In genomic region chr8:94184357-94184843, GRCm38 (mm10) we compare ENCODE assay signal across 1 mouse cellular context.
TF ChIP-seq lines count a peak whose summit lies in the region.

No protein-coding gene starts in this region.

TF ChIP-seq in CH12.LX, 34 proteins besides CTCF, POLR2A, EP300 and RAD21:
- TF ChIP-seq USF1 (IDR thresholded peaks at IDR 0.05; ENCODE audit: low read depth, low read length) (no peak), TBP (conservative IDR thresholded peaks at IDR 0.05; ENCODE audit: low read depth, low read length) (0 out of 2 replicates have a peak, but pooled peaks have one; percentile 56), RCOR1 (conservative IDR thresholded peaks at IDR 0.05; ENCODE audit: low read depth, low read length) (0 out of 2 replicates have a peak, but pooled peaks have one; percentile 31), SMC3 (IDR thresholded peaks at IDR 0.05; ENCODE audit: low read depth, low read length) (no peak), MEF2A (IDR thresholded peaks at IDR 0.05; ENCODE audit: borderline replicate concordance, low read depth, low read length) (peak; percentile 48; the same call in 1 of the 2 replicates), NRF1 (IDR thresholded peaks at IDR 0.05; ENCODE audit: low read depth, low read length) (no peak), NELFE (IDR thresholded peaks at IDR 0.05; ENCODE audit: low read depth, low read length) (0 out of 2 replicates have a peak, but pooled peaks have one; percentile 55), SIN3A (IDR thresholded peaks at IDR 0.05; ENCODE audit: low read length) (peak; percentile 23; the same call in 1 of the 2 replicates), ETS1 (conservative IDR thresholded peaks at IDR 0.05; ENCODE audit: low read depth, low read length) (no peak), TCF12 (IDR thresholded peaks at IDR 0.05; ENCODE audit: low read depth, low read length) (peak; percentile 63; the same call in 1 of the 2 replicates), PAX5 (IDR thresholded peaks at IDR 0.05; ENCODE audit: low read length) (no peak), ZKSCAN1 (IDR thresholded peaks at IDR 0.05; ENCODE audit: borderline replicate concordance, low read depth, low read length) (no peak), GABPA (IDR thresholded peaks at IDR 0.05; ENCODE audit: insufficient replicate concordance, low read depth, low read length) (no peak), ZMIZ1 (IDR thresholded peaks at IDR 0.05; ENCODE audit: low read depth, low read length) (no peak), IRF4 (IDR thresholded peaks at IDR 0.05; ENCODE audit: low read depth, low read length) (peak; percentile 55), CHD2 (IDR thresholded peaks at IDR 0.05; ENCODE audit: low read length) (peak; percentile 80), POLR2AphosphoS2 (IDR thresholded peaks at IDR 0.05; ENCODE audit: low read depth, low read length) (no peak), BHLHE40 (IDR thresholded peaks at IDR 0.05; ENCODE audit: low read depth, low read length) (peak; percentile 31), UBTF (IDR thresholded peaks at IDR 0.05; ENCODE audit: low read depth, low read length) (no peak), E2F4 (IDR thresholded peaks at IDR 0.05; ENCODE audit: insufficient replicate concordance, low read depth, low read length) (no peak), ELF1 (IDR thresholded peaks at IDR 0.05; ENCODE audit: low read depth, low read length) (peak; percentile 64), MYC (IDR thresholded peaks at IDR 0.05; ENCODE audit: low read depth, low read length) (peak; percentile 39; the same call in 1 of the 2 replicates)
